Mouse (Mus musculus) kidney, embryonic 14.5 days (tissue): ENCODE measurements around the gene Ghdc. TPM values are rescaled to one million over a fixed set of nuclear protein-coding genes. Genes with fewer than 3 reads are reported as not detected.

Experiments
- ATAC-seq: fragments of 200-750 bp; cut with Nextera tagmentation; 2 replicates; pipeline ENCODE4 v1.8.0; 2017; ENCODE audit warnings: moderate number of reproducible peaks, mild to moderate bottlenecking, moderate TSS enrichment, moderate library complexity; ENCODE audit not compliant: low FRiP score, low TSS enrichment
- H3K27ac ChIP-seq: fragments of 300-500 bp; sonication (generic); 2 replicates; pipeline ENCODE4 v1.5.1; 2014; ENCODE audit warnings: low read depth, mild to moderate bottlenecking, low read length, moderate library complexity, mixed read lengths
- H3K27me3 ChIP-seq: fragments of 300-500 bp; sonication (generic); 2 replicates; pipeline ENCODE4 v1.6.1; 2014; ENCODE audit warnings: mild to moderate bottlenecking, low read length; ENCODE audit not compliant: control insufficient read depth, insufficient read depth
- H3K36me3 ChIP-seq: fragments of 300-500 bp; sonication (generic); 2 replicates; pipeline ENCODE4 v1.6.1; 2014; ENCODE audit warnings: low read length, mixed read lengths; ENCODE audit not compliant: control insufficient read depth, insufficient read depth
- H3K4me1 ChIP-seq: fragments of 300-500 bp; sonication (generic); 2 replicates; pipeline ENCODE4 v1.6.1; 2014; ENCODE audit warnings: low read length, mixed read lengths; ENCODE audit not compliant: control insufficient read depth, insufficient read depth
- H3K4me2 ChIP-seq: fragments of 300-500 bp; sonication (generic); replicated peaks from 2 replicates; pipeline ENCODE4 v1.6.1; 2014; ENCODE audit warnings: low read depth, mild to moderate bottlenecking, low read length
- H3K4me3 ChIP-seq: fragments of 300-500 bp; sonication (generic); 2 replicates; pipeline ENCODE4 v1.5.1; 2014; ENCODE audit warnings: mild to moderate bottlenecking, low read length
- H3K9ac ChIP-seq: fragments of 300-500 bp; sonication (generic); 2 replicates; pipeline ENCODE4 v1.6.1; 2014; ENCODE audit warnings: low read depth, mild to moderate bottlenecking, low read length, moderate library complexity
- H3K9me3 ChIP-seq: fragments of 300-500 bp; sonication (generic); 2 replicates; pipeline ENCODE4 v1.6.1; 2016; ENCODE audit warnings: low read length; ENCODE audit not compliant: control insufficient read depth
- WGBS: fragments of 180-500 bp; shearing (Covaris S2); extraction: QIAGEN DNeasy Blood & Tissue Kit; methylation state at CpG from one replicate; pipeline ENCODE4 v1.1.7; 2014; 5-methylcytosine and 5-hydroxymethylcytosine counted together
- polyA plus RNA-seq: library from polyadenylated mRNA; unstranded; fragments of >200 nt; fragmentation: Nextera tagmentation; extraction: Ambion mirVana; gene quantifications from 2 replicates; pipeline ENCODE4 v1.2.1, GENCODE M21; 2014

Gene Ghdc
- polyA plus RNA-seq, 1 experiment from 2014 or later: 3.6 TPM

DNA sequence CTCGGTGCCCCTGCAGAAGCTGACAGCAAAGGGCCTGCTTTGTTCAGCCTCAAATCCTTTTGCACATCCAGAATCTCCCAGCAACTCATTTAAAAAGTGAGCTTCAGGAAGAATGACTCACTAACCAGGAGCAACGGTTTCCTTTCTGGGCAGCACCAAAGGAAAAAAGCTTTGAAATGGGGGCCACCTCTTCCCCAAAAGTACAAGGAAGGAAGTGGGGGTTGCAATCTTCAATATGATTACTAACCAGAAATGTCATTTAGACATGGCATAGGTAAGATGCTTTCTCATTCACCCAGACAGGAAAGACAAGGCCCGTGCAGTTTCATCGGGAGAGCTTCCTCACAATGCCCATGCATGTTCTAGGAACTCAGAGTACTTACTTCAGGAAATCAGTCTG is 49.5 kb downstream of the Ghdc start:
- no peak for ATAC-seq
- peak overlapping the region; percentile 18; the same call in 1 of the 2 replicates for H3K27ac ChIP-seq
- peaks cover 34% of the 10 kb centered on the region for H3K36me3 ChIP-seq
- H3K4me1 ChIP-seq: peaks cover 17% of the 10 kb centered on the region
- WGBS: 74% methylated on average over 4 of the region's 4 CpGs
- H3K9me3 ChIP-seq: no peaks in the 10 kb centered on the region
- H3K27me3 ChIP-seq: no peaks in the 10 kb centered on the region
- H3K9ac ChIP-seq: no peak overlapping the region
- H3K4me3 ChIP-seq: no peak overlapping the region
- no peak overlapping the region for H3K4me2 ChIP-seq

DNA sequence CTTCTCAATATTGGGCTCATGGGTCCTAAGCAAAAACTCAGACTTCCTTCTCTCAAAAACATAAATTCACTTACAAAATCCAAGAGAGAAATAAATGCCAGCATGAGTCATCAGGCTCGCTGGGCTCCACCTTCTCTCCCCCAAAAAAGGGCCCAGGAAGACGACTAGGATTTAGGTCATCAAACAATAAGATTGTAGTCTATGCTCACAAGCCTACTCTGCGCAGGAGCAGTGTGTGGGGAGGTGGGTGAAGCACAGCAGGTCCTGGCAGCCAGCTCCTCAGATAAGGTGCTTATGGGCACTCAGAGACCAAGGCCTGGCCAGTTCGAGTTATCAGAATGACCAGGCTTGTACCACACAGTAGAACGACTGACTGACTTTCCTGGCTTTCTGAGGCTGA is 50.4 kb downstream of the Ghdc start:
- WGBS: 75% methylated on average over 5 of the region's 5 CpGs
- H3K27ac ChIP-seq: no peak overlapping the region
- no peak for ATAC-seq

DNA sequence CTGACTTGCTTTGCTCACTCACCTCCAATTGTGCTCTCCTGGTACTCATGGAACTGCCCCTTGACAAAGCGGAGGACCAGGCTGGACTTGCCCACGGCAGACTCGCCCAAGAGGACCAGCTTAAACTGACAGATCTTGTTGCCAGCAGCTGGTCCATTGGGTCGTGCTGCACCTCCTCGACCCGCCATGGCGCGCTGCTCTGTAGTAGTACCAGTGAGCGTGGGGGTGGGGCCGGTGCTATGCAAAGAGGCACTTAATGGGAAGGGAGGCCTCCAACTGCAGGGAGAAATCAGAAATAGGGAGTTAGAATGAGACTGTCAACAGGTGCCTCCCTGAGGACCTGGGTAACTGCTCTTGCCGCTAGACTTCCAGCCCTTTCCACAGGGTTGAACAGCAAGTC is 50.9 kb downstream of the Ghdc start:
- Histone ChIP-seq H3K4me1 (peaks cover 12% of the 10 kb centered on the region), H3K4me2 (no peak overlapping the region), H3K9ac (no peak overlapping the region), H3K27me3 (no peaks in the 10 kb centered on the region), H3K36me3 (peaks cover 47% of the 10 kb centered on the region), H3K4me3 (no peak overlapping the region), H3K9me3 (no peaks in the 10 kb centered on the region), H3K27ac (no peak overlapping the region)
- ATAC-seq: no peak
- 82% methylated on average over 11 of the region's 11 CpGs for WGBS

More for the DNA sequence above, 50.4 kb downstream of the Ghdc start:
- H3K4me3 ChIP-seq: no peak overlapping the region
- H3K27me3 ChIP-seq: no peaks in the 10 kb centered on the region
- H3K9ac ChIP-seq: no peak overlapping the region
- H3K36me3 ChIP-seq: peaks cover 43% of the 10 kb centered on the region
- peaks cover 17% of the 10 kb centered on the region for H3K4me1 ChIP-seq
- no peak overlapping the region for H3K4me2 ChIP-seq
- no peaks in the 10 kb centered on the region for H3K9me3 ChIP-seq

DNA sequence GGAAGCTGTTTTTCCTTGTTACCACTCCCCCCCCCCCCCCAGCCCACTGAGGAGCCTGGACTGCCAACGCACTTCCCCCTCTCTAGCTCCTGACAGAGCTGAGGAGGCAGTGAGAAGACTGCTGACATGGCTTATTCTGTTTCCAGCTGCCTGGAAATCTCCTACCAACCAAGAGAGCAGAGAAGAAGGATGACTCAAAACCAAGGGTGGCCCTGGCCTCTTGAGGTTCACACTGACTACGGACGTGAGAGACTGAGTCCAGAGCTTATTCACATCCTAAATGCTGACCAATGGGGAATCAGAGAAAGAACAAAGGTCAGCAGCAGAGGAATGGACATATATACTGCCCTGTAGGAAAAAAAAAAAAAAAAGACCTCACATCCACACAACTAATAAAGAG is 51.4 kb downstream of the Ghdc start:
- no peak overlapping the region for H3K4me3 ChIP-seq
- no peaks in the 10 kb centered on the region for H3K27me3 ChIP-seq
- H3K27ac ChIP-seq: no peak overlapping the region
- no peak overlapping the region for H3K4me2 ChIP-seq
- 90% methylated on average over 3 of the region's 3 CpGs for WGBS
- H3K4me1 ChIP-seq: peaks cover 11% of the 10 kb centered on the region
- H3K9ac ChIP-seq: no peak overlapping the region
- peaks cover 50% of the 10 kb centered on the region for H3K36me3 ChIP-seq
- ATAC-seq: no peak
- no peaks in the 10 kb centered on the region for H3K9me3 ChIP-seq

DNA sequence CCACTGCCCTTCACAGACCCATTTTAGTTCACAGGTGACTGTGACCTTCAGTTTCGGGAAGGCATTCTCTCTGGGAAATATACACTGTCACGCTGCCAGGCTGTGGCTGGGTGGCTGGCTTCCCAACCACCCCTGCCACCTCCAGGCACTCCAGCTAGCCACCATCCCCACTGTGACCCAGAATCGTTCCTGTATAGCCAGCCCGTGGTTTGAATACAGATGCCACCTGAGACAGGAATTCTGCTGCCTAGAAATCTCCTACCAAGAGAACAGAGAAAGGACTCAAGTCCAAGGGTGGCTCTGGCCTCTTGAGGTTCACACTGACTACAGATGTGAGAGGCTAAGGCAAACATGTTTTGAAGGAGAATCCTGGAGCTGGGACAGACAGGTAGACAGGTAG is 51.9 kb downstream of the Ghdc start:
- Histone ChIP-seq H3K27ac (no peak overlapping the region), H3K4me2 (no peak overlapping the region), H3K9ac (no peak overlapping the region), H3K9me3 (no peaks in the 10 kb centered on the region), H3K4me1 (peaks cover 15% of the 10 kb centered on the region), H3K36me3 (peaks cover 50% of the 10 kb centered on the region), H3K27me3 (no peaks in the 10 kb centered on the region), H3K4me3 (no peak overlapping the region)
- no peak for ATAC-seq
- WGBS: 90% methylated on average over 4 of the region's 4 CpGs

DNA sequence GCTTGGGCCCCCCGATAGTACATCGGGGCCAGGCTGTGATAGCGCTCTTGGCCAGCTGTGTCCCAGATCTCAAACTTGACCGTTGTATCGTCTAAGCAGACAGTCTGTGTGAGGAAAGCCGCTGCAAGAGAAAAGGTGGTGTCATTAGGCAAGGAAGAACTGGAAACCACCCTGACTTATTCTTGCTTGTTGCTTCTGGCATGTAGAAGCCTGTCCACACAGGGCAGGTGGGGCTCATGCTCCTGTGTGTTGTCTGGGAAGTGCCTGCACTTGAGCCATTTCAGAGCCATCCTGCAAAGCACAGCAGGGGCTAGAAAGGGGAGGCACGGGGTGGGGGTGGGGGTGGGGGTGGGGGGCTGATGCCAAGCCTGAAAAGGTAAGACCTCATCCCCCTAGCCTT is 52.3 kb downstream of the Ghdc start:
- H3K9ac ChIP-seq: no peak overlapping the region
- peaks cover 19% of the 10 kb centered on the region for H3K4me1 ChIP-seq
- no peak overlapping the region for H3K27ac ChIP-seq
- peaks cover 50% of the 10 kb centered on the region for H3K36me3 ChIP-seq
- H3K4me3 ChIP-seq: no peak overlapping the region
- no peaks in the 10 kb centered on the region for H3K9me3 ChIP-seq
- 92% methylated on average over 7 of the region's 7 CpGs for WGBS
- no peaks in the 10 kb centered on the region for H3K27me3 ChIP-seq
- no peak for ATAC-seq
- no peak overlapping the region for H3K4me2 ChIP-seq

DNA sequence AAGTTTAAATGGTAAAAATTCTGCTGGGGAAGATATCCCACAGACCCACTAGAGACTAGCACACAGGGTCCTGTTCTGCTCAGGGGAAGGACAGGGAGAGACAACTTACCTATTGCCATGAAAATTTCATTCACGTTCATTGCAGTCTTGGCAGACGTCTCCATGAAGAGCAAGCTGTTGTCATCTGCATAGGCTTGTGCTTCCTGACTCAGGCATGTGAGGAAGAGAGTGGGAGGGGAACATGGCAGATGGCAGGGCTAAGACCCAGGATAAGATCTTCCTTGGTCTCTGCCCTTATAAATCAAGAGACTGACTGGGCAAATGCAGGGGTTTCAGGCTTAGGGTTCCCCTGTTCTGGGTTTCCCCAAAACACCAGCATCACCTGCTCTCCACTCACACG is 54.1 kb downstream of the Ghdc start:
- no peak overlapping the region for H3K4me3 ChIP-seq
- H3K27ac ChIP-seq: no peak overlapping the region
- H3K36me3 ChIP-seq: peaks cover 50% of the 10 kb centered on the region
- H3K27me3 ChIP-seq: no peaks in the 10 kb centered on the region
- no peaks in the 10 kb centered on the region for H3K9me3 ChIP-seq
- H3K4me1 ChIP-seq: peaks cover 17% of the 10 kb centered on the region
- WGBS: 88% methylated on average over 3 of the region's 3 CpGs
- no peak for ATAC-seq
- H3K4me2 ChIP-seq: no peak overlapping the region
- H3K9ac ChIP-seq: no peak overlapping the region

Other genes with a start within 250 kb of the Ghdc start
- 70.1 and 158 TPM in 2 replicates for gene Acly, start 243.0 kb downstream of the Ghdc start, polyA plus RNA-seq
- gene Ttc25, start 225.3 kb downstream of the Ghdc start, polyA plus RNA-seq: 0.58 and 0.77 TPM in 2 replicates
- gene Cnp, start 196.1 kb downstream of the Ghdc start, polyA plus RNA-seq: 17.0 and 25.0 TPM in 2 replicates
- gene Nkiras2, start 151.7 kb downstream of the Ghdc start, polyA plus RNA-seq: 63.6 and 67.6 TPM in 2 replicates
- 86.2 and 126 TPM in 2 replicates for gene Dnajc7, start 150.8 kb downstream of the Ghdc start, polyA plus RNA-seq
- gene Zfp385c, start 78.5 kb downstream of the Ghdc start, polyA plus RNA-seq: 0.40 and 0.50 TPM in 2 replicates
- gene Dhx58, start 66.7 kb downstream of the Ghdc start, polyA plus RNA-seq: 3.2 TPM in 2 replicates
- gene Kat2a, start 58.5 kb downstream of the Ghdc start, polyA plus RNA-seq: 44.3 and 74.5 TPM in 2 replicates
- gene Hspb9, start 57.1 kb downstream of the Ghdc start, polyA plus RNA-seq: 0.47 TPM in 1 of 2 replicates, not detected in the other
- 46.8 and 92.8 TPM in 2 replicates for gene Rab5c, start 32.7 kb downstream of the Ghdc start, polyA plus RNA-seq
- gene Kcnh4, start 11.0 kb downstream of the Ghdc start, polyA plus RNA-seq: 0.07 TPM in 1 of 2 replicates, not detected in the other
- gene Hcrt, start 8.0 kb downstream of the Ghdc start, polyA plus RNA-seq: not detected in 2 replicates
- gene Stat5b, start 79.8 kb upstream of the Ghdc start, polyA plus RNA-seq: 12.7 and 19.8 TPM in 2 replicates
- 2.0 and 3.0 TPM in 2 replicates for gene Stat5a, start 88.4 kb upstream of the Ghdc start, polyA plus RNA-seq
- 25.3 and 40.0 TPM in 2 replicates for gene Stat3, start 168.6 kb upstream of the Ghdc start, polyA plus RNA-seq
- gene Cavin1, start 199.9 kb upstream of the Ghdc start, polyA plus RNA-seq: 40.7 and 45.1 TPM in 2 replicates
- 29.2 and 38.8 TPM in 2 replicates for gene Atp6v0a1, start 238.5 kb upstream of the Ghdc start, polyA plus RNA-seq